Mouse (Mus musculus) embryo, embryonic 10.5 days (tissue): ENCODE measurements around the gene Ccr4.
A peak's percentile ranks its signal among the peaks of the same experiment; 100 is the strongest.
"Not testable (repeated sequence)": the region's sequence is repeated elsewhere in the genome, so short reads cannot be mapped to it uniquely, and the experiment has no call there.

ENCODE experiments used
- DNase-seq: peaks from one replicate; pipeline ENCODE4 v3.0.0-alpha.2; 2015; ENCODE audit warnings: low spot score

The Ccr4 gene

GRCm38 (mm10) chr9:114522501-114522900 is 17.8 kb upstream of the Ccr4 start:
- DNase-seq: no peak

GRCm38 (mm10) chr9:114522041-114522440 is 17.3 kb upstream of the Ccr4 start:
- DNase-seq: no peak

GRCm38 (mm10) chr9:114520529-114520928 is 15.8 kb upstream of the Ccr4 start:
- DNase-seq: not testable (repeated sequence)

- DNase-seq: no peak
These were observed 14.2 kb upstream of the Ccr4 start for GRCm38 (mm10) chr9:114518812-114519477.

- DNase-seq: no peak
These were observed 13.3 kb upstream of the Ccr4 start for GRCm38 (mm10) chr9:114517924-114518497.

GRCm38 (mm10) chr9:114515364-114515763 is 10.6 kb upstream of the Ccr4 start, which contains the start of gene C130032M10Rik:
Gene C130032M10Rik (plus strand): TSS chr9:114515697.
- DNase-seq: no peak

GRCm38 (mm10) chr9:114512831-114513230 is 8.1 kb upstream of the Ccr4 start:
- DNase-seq: no peak

- DNase-seq: no peak
These were observed 5.1 kb upstream of the Ccr4 start for GRCm38 (mm10) chr9:114509785-114510184.

GRCm38 (mm10) chr9:114507421-114507820 is 2.7 kb upstream of the Ccr4 start:
- DNase-seq: no peak

GRCm38 (mm10) chr9:114506564-114506963 is 1.8 kb upstream of the Ccr4 start:
- DNase-seq: no peak

- DNase-seq: no peak
These were observed 1.8 kb downstream of the Ccr4 start for GRCm38 (mm10) chr9:114502711-114503427.

GRCm38 (mm10) chr9:114501913-114502312 is 2.8 kb downstream of the Ccr4 start:
- DNase-seq: no peak

- DNase-seq: no peak
These were observed 3.6 kb downstream of the Ccr4 start for GRCm38 (mm10) chr9:114501111-114501510.

GRCm38 (mm10) chr9:114499783-114500515 is 4.8 kb downstream of the Ccr4 start:
- DNase-seq: peak; percentile 89

- DNase-seq: peak; percentile 96
These were observed 6.5 kb downstream of the Ccr4 start for GRCm38 (mm10) chr9:114498218-114498617.

- no peak for DNase-seq
These were observed 8.2 kb downstream of the Ccr4 start for GRCm38 (mm10) chr9:114496469-114496868.

GRCm38 (mm10) chr9:114487481-114488258 is 17.0 kb downstream of the Ccr4 start:
- no peak for DNase-seq

- no peak for DNase-seq
These were observed 17.9 kb downstream of the Ccr4 start for GRCm38 (mm10) chr9:114486808-114487207.

- DNase-seq: no peak
These were observed 19.9 kb downstream of the Ccr4 start for GRCm38 (mm10) chr9:114484771-114485170.

- DNase-seq: no peak
These were observed 23.8 kb downstream of the Ccr4 start for GRCm38 (mm10) chr9:114480940-114481339.

GRCm38 (mm10) chr9:114477019-114477418 is 27.7 kb downstream of the Ccr4 start:
- no peak for DNase-seq

GRCm38 (mm10) chr9:114471892-114472291 is 32.8 kb downstream of the Ccr4 start:
- no peak for DNase-seq
